Mouse (Mus musculus): Measurements from ENCODE around the gene Rab42. TPM values are rescaled to one million over a fixed set of nuclear protein-coding genes. Genes with fewer than 3 reads are reported as not detected.
A peak's percentile ranks its signal among the peaks of the same experiment; 100 is the strongest.
"Not testable (repeated sequence)": the region's sequence is repeated elsewhere in the genome, so short reads cannot be mapped to it uniquely, and the experiment has no call there.

Rab42 gene
- total RNA-seq, 2 experiments from 2014 or later = 1.5 to 2.8 TPM

DNA sequence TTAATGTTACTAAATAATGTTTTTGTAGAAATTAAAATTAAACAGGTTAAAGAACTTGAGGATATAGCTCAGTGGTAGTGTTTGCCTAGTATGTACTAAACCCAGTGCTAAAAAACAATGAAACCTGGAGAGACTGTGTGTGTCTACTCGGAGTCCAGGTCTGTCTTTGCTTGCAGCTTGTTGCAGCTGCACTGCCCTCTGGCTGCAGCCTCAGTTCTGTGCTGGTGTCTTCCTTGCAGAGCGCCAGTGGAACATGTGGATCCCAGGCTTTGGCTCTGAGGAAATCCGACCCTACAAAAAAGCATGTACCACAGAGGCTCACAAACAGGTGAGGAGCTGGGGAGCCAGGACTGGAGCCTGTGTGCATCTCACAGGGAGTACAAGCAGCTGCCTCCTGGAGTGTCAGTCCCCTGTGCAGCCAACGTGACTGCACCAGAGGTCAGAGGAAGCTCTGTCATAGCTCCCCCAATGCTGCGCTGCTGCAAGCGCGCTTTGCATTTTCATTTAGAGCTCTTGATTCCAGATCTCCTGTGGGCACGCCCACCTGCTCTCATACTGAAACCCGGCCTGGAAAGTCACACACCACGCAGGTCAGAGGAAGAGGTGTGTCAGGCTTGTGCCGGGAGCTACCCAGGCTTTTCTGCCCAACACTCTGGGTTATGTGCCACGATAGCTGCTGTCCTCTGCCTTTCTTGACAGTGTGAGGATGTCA is 11.4 kb downstream of the Rab42 start:
- DNase-seq (ENCODE audit: low spot score in 2 of 2) = no peak
- intact Hi-C loops (cut with DNase I) = loop anchor here (5.0 to 10.0 kb wide), 2 partner anchors 41 to 123 kb away; no protein-coding TSS in a partner anchor

DNA sequence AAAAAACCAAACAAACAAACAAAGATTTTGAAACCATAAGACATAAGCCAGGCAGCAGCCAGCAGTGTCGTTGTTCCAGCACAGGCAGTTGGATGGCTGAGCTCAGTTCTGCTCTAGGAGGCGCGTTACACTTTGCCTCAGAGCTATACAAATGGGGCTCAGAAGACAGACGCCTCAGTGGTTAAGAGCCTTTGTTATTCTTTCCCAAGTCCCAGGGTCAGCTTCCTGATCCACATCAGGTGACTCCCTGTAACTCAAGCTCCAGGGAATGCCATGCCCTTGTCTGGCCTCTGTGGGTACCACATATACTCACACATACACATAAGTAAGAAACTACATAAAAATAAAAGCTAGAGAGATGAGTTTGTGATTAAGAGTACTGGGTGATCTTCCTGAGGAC is 12.1 kb downstream of the Rab42 start:
- DNase-seq (ENCODE audit: low spot score in 2 of 2) = no peak
- intact Hi-C loops (cut with DNase I) = loop anchor here (5.0 to 10.0 kb wide), 2 partner anchors 41 to 124 kb away; no protein-coding TSS in a partner anchor

DNA sequence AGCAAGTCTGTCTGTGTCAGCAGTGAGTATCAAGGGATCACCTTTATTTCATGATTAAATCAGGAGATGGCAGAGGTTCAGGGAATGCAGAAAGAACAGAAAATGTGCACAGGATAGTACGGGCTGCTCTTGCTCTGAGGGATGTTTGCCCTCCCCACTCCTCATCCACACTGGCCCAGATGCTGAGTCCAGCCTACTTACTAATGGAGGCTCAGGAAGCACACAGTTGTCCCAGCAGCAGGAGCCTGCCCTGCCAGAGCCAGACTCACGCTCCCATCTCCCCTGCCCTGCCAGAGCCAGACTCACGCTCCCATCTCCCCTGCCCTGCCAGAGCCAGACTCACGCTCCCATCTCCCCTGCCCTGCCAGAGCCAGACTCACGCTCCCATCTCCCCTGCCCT is 14.3 kb downstream of the Rab42 start:
- DNase-seq (ENCODE audit: low spot score in 2 of 2); intact Hi-C loops (cut with DNase I): not testable (repeated sequence)

DNA sequence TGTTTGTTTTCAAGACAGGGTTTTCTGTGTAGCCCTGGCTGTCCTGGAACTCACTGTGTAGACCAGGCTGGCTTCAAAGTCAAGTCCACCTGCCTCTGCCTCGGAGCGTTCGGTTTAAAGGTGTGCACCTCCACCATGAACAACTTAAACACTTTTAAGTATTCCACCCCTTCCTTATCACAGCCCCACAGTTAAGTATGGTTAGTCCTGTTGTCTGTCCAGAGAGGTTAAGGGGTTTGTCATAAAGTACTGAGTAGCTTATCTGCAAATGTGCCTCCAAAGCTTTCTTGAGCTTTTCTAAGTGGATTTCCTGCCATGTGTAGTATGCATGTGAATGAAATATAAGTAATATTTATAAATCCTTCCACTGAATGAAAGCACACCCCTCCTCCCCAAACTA is 27.2 kb downstream of the Rab42 start:
- intact Hi-C loops (cut with DNase I) = no loop called here
- DNase-seq (ENCODE audit: low spot score in 2 of 2) = no peak

DNA sequence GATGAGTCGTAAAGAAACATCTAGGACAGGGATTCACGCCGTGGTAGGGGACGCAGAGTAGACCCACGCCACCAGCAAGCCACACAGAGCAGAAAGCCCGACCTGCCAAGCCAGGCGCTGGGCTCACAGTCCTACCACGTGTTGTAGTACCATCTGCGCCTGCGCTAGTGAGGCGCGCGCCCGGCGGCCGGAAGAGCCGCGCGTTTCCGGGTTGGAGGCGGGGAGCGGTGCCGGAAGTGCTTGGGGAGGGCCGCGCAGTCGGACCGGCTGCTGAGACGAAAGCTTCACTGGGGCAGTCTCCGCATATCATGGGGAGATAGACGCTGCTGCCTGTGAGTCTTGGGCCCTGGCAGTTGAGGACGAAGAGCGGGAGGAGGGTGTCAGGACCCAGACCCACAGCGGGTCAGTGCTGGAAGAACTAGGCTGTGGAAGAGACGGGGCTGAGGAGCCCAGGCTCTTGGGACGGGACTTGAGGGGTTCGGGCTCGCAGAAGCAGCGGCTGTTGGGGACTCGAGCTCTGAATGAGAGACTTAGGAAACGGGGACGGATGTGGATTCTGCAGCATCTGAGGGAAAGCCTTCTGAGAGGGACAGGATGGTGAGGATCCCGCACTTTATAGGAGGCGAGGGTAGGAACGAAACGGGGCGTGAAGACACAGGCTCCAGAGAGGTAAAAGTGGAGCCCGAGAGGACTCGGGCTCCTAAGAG is 28.9 kb downstream of the Rab42 start, which contains the start of gene Taf12:
Gene Taf12, plus strand, starts transcription at position 220 of the 707 bp plus-strand sequence.
- peak; percentile 90 to 92 for DNase-seq (ENCODE audit: low spot score in 2 of 2)
- intact Hi-C loops (cut with DNase I) = loop anchor here (5.0 kb wide), 1 partner anchor 238 kb away; the partner anchor contains the start of gene Sesn2

DNA sequence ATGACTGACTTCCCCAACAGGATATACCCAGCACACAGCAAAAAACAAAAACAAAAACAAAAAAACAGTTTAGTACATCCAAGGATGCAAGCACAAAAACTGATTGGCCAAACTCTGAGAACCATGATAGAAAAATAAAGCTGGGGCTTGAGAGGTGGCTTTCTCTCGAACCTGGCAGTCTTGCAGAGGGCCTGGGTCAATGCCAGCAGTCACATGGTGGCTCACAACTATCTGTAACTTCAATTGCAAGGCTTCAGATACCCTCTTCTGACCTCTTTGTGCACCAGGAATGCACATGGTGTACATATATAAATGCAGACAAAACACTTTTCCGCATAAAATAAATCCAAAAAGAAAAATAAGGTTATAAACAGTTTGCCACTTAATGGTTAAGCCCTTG is 30.0 kb downstream of the Rab42 start:
- no peak for DNase-seq (ENCODE audit: low spot score in 2 of 2)
- intact Hi-C loops (cut with DNase I) = loop anchor here (5.0 kb wide), 1 partner anchor 239 kb away; the partner anchor contains the start of gene Sesn2

DNA sequence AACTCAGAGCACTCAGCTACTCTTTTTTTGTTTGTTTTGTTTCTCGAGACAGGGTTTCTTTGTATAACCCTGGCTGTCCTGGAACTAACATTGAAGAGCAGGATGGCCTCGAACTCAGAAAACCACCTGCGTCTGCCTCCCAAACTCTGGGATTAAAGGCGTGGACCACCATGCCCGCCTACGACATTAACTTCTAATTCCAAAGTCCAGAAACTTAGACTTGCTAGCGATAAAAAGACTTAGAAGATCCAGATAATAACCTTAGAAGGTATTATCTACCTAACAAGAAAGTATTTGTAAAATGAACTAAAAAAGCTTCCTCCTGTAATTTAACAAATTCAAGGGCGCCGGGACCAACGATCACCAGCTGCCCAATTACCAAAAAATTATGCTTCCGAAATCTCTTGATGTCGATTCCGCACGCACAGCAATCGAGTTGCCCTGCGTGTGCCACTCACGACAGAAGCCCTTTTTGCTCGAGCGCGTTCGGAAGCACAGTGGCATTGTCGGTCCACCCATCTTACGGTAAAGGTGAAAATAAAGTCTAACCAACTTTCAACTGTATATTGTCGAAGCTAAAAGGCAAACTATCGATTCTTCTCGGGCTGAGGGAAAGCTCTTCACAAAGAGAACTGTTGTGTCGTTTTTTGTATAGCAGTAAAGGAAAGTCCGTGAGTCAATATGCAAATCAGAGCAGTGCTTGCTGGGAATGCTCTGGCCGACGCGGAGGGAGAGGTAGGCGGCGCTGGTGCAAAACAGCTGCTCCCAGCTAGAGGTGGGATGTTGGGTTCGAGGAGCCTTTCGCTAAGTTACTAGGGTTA is 33.2 kb downstream of the Rab42 start:
- DNase-seq (ENCODE audit: low spot score in 2 of 2) = peak; percentile 80 to 85
- intact Hi-C loops (cut with DNase I) = loop anchor here (5.0 kb wide), 1 partner anchor 242 kb away; the partner anchor contains the start of gene Sesn2

DNA sequence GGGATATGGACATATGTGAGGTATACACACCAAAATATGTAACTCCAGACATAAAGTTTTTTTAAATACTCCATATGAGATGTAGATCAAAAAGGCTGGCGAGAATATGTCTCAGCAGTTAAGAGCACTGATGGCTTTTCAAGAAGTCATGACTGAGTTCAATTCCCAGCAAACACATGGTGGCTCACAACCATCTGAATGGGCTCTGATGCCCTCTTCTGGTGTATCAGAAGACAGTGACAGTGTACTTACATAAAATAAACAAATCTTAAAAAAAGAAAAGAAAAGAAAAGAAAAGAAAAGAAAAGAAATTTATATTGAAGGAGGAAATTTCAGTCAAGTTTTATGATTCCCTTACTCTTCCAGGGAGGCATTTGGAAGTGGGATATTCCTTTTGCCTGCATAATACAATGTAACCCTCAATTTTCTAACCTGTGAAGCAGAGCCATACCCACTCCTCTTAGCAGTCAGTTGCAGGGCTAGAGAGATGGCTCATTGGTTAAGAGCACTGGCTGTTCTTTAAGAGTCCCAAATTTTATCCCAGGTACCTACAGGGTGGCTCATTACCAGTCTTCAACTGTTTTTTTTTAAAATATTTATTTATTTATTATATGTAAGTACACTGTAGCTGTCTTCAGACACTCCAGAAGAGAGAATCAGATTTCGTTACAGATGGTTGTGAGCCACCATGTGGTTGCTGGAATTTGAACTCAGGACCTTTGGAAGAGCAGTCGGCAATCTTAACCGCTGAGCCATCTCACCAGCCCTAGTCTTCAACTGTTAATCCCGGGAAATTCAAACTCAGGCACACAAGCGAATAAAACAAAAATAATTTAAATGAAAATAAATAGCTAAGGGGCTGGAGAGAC is 34.1 kb downstream of the Rab42 start:
- no peak for DNase-seq (ENCODE audit: low spot score in 2 of 2)
- intact Hi-C loops (cut with DNase I) = no loop called here

DNA sequence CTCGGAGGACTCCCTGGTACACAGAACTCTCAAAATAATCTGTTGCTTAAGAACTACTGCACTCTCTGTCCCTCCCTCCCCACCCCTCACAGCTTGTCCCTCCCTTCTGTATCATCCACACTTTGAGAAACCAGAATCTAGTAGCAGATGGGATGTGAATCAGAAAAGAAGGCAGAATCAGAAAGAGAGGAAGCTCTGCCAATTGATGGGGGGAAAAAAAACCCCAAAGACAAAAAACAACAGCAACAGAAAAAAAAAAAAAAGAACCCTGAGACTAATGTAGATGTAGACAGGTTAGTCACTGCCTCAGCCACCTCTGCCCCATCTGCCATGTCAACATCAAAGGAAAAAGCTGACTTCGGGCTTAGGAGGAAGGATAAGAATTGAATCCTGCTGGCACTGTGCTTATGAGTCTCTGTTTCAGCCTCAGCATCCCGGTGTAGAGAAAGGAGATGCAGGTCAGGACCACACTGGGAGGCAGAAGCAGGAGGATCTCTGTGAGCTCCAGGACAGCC is 36.3 kb downstream of the Rab42 start:
- intact Hi-C loops (cut with DNase I) = no loop called here
- no peak for DNase-seq (ENCODE audit: low spot score in 2 of 2)

DNA sequence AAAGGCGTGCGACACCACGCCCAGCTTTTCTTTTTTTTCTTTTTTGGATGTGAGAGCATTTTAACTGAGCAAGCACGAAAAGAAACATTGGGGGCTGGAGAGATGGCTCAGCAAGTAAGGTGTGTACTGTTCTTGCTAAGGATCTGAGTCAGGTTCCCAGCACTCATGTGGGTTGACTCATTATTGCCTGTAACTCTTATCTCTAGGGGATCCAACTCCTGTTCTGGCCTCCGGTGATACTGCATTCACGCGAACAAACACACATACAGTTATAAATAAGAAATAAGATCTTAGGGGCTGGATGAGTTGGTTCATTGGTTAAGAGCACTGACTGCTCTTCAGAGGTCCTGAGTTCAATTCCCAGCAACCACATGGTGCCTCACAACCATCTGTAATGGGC is 39.9 kb downstream of the Rab42 start:
- intact Hi-C loops (cut with DNase I) = no loop called here
- no peak for DNase-seq (ENCODE audit: low spot score in 2 of 2)

DNA sequence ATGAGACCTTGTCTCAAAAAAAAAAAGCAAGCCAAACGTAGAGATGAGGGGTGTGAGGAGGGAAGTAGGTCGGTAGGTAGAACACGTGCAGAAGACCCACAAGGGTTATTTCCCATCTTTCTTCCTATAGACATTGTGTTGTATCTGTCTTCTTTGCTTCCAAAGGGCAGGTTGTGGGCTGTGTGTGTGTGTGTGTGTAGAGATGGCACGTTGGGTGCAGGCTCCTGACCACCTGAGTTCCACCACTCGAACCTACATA is 40.9 kb downstream of the Rab42 start:
- intact Hi-C loops (cut with DNase I) = no loop called here
- no peak for DNase-seq (ENCODE audit: low spot score in 2 of 2)

DNA sequence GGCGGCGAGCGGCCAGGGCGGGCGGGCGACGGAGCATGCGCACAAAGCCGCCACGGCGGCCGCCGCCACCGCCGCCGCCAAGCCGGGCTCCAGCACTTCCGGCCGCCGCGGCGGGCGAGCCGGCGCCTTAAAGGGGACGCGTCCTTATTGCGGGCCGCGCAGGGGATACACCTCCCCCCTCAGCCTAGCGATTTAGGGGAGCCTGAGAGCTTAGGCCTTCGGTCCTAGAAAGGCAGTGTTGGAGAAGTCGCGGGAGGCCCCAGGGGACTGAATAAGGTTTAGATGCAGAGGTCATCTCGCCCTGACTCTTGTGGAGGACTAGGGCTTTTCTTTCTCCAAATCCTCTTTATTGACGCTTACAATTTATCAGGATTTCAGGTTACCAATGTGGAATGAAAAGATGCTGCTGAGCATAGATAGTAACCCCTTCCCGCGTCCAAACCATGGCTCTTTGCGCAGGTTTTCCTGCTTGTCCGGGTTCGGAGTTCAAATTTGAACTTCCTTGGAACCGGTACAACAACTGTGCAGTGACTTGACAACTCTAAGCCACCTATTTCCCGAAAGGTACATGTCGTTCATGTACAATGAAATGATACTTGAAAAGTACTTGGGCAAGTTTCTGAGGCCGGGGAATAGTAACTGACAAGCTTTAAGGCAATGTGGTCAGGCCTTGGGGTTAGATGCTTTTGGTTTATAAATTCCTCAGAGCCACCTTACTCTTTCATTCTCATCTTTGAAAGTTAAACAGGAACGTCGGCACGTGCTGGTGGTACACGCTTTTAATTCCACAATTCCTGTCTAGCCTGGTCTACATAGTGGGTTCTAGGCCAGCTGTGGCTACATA is 41.4 kb downstream of the Rab42 start, which contains the start of gene Gmeb1:
Gene Gmeb1, minus strand, starts transcription at position 89 of the 844 bp plus-strand sequence.
- intact Hi-C loops (cut with DNase I) = loop anchor here (2.0 kb wide), 1 partner anchor 51 kb away; no protein-coding TSS in a partner anchor

DNA sequence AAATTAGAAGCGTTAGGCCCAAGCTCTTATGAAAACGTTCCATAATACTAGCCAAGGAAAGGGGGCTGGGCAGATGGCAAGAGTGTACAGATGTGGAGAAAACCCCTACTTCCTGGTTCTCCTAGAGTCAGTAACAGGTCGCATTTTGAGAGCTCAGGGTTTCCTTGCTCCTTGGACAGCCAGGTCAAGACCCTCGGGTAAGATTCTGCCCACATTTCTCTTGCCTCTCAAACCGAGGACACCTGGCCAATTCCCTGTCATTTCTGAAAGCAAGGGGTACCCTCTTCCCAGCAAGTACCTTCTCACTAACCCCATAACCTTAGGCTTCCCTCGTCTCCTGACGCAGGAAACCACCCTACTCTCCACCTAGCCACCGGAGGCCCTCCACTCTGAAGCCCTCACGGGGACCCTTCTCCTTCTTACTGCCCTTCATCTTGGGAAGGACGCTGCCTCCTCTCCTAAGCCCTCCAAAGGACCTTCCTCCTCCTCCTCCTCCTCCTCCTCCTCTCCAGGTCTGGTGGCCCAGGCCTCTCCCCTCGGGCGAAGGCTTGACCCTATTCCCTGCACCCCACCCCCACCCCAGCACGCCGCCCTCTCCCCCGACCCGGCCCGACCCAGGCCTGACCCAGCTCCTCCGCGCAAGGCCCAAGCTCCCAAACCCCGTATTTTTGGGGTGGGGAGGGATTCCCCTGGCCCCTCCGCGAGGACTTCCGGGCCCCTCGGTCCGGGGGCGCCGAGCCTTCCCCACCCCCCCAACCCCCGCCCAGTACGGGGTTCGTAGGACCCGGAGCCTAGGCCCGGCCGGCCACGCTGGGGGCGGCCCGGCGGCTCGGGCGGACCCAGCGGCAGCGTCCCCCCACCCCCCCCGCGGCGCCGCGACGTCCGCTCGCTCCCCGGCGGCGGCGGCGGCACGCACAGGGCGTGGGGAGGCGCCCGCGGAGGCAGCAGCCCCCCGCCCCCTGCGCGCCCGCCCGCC is 42.5 kb downstream of the Rab42 start:
- peak; percentile 34 to 47 for DNase-seq (ENCODE audit: low spot score in 2 of 2)

More for the DNA sequence above, 41.4 kb downstream of the Rab42 start, which contains the start of gene Gmeb1:
- peak; percentile 72 to 83 for DNase-seq (ENCODE audit: low spot score in 2 of 2)

DNA sequence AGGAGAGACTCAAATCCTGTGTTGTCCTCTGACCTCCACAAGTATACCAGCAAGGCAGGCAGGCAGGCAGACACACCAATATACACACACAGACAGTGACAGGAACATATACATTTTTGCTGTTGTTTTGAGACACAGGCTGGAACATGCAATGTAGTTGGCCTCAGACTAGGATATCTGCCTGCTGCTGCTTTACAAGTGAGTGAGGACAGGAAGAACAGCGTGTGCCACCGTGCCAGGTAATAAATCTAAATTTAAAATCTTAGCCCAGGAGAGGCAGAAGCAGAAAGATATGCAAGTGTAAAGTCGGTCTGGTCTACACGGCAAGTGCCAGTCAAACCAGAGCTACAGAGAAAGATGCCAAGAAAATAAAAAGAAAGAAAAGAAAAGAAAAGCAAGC is 43.9 kb downstream of the Rab42 start:
- intact Hi-C loops (cut with DNase I) = no loop called here
- no peak for DNase-seq (ENCODE audit: low spot score in 2 of 2)

More for the DNA sequence above, 42.5 kb downstream of the Rab42 start:
- intact Hi-C loops (cut with DNase I) = loop anchor here (2.0 kb wide), 1 partner anchor 50 kb away; no protein-coding TSS in a partner anchor

DNA sequence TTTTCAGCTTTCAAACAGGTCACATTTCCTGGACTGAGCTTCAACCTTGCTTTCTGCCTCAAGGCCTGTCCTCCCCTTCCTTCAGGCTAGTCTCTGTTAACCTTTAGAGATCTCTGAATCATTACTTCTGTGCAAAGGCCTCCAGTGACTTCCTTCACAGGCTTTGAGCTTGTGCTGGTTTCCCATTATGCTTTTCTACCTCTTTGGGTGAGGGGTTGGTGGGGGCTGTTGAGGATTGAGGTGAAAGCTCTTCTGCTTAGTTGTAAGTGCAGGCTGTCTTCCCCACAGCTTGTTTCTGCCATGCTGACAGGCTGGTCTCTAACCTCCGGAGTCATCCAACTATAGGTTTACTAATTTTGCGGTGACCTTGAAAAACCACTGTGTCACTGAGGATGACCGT is 46.8 kb downstream of the Rab42 start:
- DNase-seq (ENCODE audit: low spot score in 2 of 2) = no peak
- intact Hi-C loops (cut with DNase I) = no loop called here

DNA sequence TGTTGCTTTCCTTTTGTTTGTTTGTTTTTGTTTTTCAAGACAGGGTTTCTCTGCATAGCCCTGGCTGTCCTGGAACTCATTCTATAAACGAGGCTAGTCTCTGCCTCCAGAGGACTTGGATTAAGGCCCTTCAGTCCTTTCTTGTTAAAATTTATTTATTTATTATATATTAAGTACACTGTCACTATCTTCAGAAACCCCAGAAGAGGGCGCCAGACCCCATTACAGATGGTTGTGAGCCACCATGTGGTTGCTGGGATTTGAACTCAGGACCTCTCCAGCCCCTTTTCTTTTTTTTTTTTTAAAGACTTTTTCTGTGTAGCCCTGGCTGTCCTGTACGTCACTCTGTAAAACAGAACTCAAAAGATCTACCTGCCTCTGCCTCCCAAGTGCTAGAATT is 48.2 kb downstream of the Rab42 start:
- intact Hi-C loops (cut with DNase I) = no loop called here
- no peak for DNase-seq (ENCODE audit: low spot score in 2 of 2)

DNA sequence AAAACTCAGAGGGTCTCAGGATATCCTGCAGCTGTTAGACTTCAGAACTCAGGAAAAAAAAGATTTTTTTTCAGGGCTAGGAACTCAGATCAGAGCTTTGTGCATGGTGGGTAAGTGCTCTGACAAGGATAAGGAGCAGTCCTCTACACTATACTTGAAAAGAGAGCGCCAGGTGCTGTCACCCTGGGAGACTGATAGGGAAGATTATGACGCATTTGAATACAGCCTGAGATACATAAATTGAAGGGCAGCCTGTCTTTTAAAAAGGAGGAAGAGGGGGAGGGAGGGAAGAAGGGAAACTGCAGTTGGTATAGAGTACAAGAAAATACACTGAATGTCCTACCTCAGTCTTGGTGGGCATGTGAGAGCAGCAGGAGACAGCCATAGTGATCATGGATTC is 49.6 kb downstream of the Rab42 start:
- DNase-seq (ENCODE audit: low spot score in 2 of 2) = no peak
- intact Hi-C loops (cut with DNase I) = no loop called here

Measured in left cerebral cortex, postnatal 36 days (tissue).